Mouse (Mus musculus) MEL (cell line): ENCODE data around the gene Hist2h3c1.

ENCODE experiments used
- CTCF ChIP-seq, 3 experiments: IDR thresholded peaks in 2 of 3; conservative IDR thresholded peaks in 1 of 3; 2 replicates each; pipeline ENCODE4 v1.5.1; 2011 to 2012; ENCODE audit warnings: low read length in 3 of 3, low read depth in 2 of 3, mild to moderate bottlenecking in 2 of 3, improper control_type of control experiment in 1 of 3, inconsistent platforms in 1 of 3, mixed read lengths in 1 of 3, moderate library complexity in 1 of 3; ENCODE audit not compliant: control insufficient read depth in 1 of 3, insufficient read depth in 1 of 3, poor library complexity in 1 of 3, severe bottlenecking in 1 of 3
- EP300 ChIP-seq, 2 experiments: IDR thresholded peaks; 2 replicates each; pipeline ENCODE4 v1.6.1; 2011; ENCODE audit warnings: improper control_type of control experiment in 2 of 2, low read length in 2 of 2, low read depth in 1 of 2, mild to moderate bottlenecking in 1 of 2
- HCFC1 ChIP-seq: IDR thresholded peaks from 2 replicates; pipeline ENCODE4 v1.6.1; 2012; ENCODE audit warnings: low read depth, mild to moderate bottlenecking, inconsistent platforms, low read length, improper control_type of control experiment, moderate library complexity
- POLR2A ChIP-seq, 2 experiments: IDR thresholded peaks; 2 replicates each; pipeline ENCODE4 v1.6.1; 2011 to 2012; ENCODE audit warnings: low read length in 2 of 2, mild to moderate bottlenecking in 2 of 2, control low read depth in 1 of 2, improper control_type of control experiment in 1 of 2, low read depth in 1 of 2, moderate library complexity in 1 of 2; ENCODE audit not compliant: control insufficient read depth in 1 of 2, insufficient read depth in 1 of 2, poor library complexity in 1 of 2
- RCOR1 ChIP-seq: IDR thresholded peaks from 2 replicates; pipeline ENCODE4 v1.6.1; 2012; ENCODE audit warnings: low read depth, mild to moderate bottlenecking, inconsistent platforms, low read length, improper control_type of control experiment
- ZMIZ1 ChIP-seq: IDR thresholded peaks from 2 replicates; pipeline ENCODE4 v1.6.1; 2012; ENCODE audit warnings: low read depth, mild to moderate bottlenecking, inconsistent platforms, low read length, improper control_type of control experiment, moderate library complexity

- no peak for TF ChIP-seq CTCF (IDR thresholded peaks at IDR 0.05 in 2 of 3, conservative IDR thresholded peaks at IDR 0.05 in 1 of 3; ENCODE audit: control insufficient read depth in 1 of 3, insufficient read depth in 1 of 3, low read depth in 2 of 3, low read length in 3 of 3, poor library complexity in 1 of 3, severe bottlenecking in 1 of 3)
- no peak for TF ChIP-seq RCOR1
- no peak for TF ChIP-seq POLR2A (IDR thresholded peaks at IDR 0.05; ENCODE audit: control insufficient read depth in 1 of 2, insufficient read depth in 1 of 2, low read depth in 1 of 2, low read length in 2 of 2, poor library complexity in 1 of 2)
- TF ChIP-seq HCFC1 = no peak
- TF ChIP-seq ZMIZ1 = no peak
- no peak for TF ChIP-seq EP300 (IDR thresholded peaks at IDR 0.05; ENCODE audit: low read depth in 1 of 2, low read length in 2 of 2)
Observed at GRCm38 (mm10) chr3:96230404-96230803, 16.1 kb upstream of the Hist2h3c1 start.
